Mouse (Mus musculus): ENCODE measurements at regions not wholly inside any gene's neighbourhood (a gene's known extent, or its start where the extent isn't known, plus 50 kb on each side); places are given as distances from the start of the nearest gene placed in this dataset.

DNA sequence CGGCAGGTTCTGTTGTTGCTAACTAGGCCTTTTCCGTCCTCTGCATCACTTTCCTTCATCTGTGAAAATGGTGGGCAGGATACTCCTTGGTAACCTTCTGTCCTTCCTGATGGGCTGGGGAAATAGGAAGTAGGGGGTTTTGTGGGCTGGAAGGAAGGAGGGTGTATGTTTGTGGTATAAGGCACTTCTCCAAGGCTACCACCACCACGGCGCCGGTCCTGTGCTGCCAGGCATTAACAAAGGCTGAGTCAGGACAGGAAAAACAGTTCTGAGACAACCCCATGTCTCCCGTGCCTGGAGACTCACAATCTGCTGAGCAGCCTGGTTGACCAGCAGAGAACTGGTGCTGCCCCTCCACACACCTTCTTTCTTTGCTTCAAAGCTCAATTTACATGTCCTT, 52.2 kb upstream of the Pja1 start:
- no peaks in the 10 kb centered on the region for H3K79me3 ChIP-seq (ENCODE audit: low read depth)
- H3K27me3 ChIP-seq (ENCODE audit: control insufficient read depth, insufficient read depth, insufficient read length) = no peaks in the 10 kb centered on the region
- no peak overlapping the region for H3K4me3 ChIP-seq (ENCODE audit: insufficient read depth, poor library complexity, severe bottlenecking)
- no peak overlapping the region for H3ac ChIP-seq (ENCODE audit: control insufficient read depth, insufficient read length, low read depth)
- TF ChIP-seq USF1 (IDR thresholded peaks at IDR 0.05; ENCODE audit: low read depth) = no peak
- no peak for TF ChIP-seq MYOG (IDR thresholded peaks at IDR 0.05; ENCODE audit: control insufficient read depth, extremely low read depth, insufficient read length)
- TF ChIP-seq CEBPB (IDR thresholded peaks at IDR 0.05; ENCODE audit: low read depth) = no peak
- TF ChIP-seq FOSL1 (IDR thresholded peaks at IDR 0.05; ENCODE audit: insufficient read depth, low read length, poor library complexity, severe bottlenecking) = no peak
- TF ChIP-seq MAX (IDR thresholded peaks at IDR 0.05) = no peak
- TF ChIP-seq CTCF (IDR thresholded peaks at IDR 0.05; ENCODE audit: control insufficient read depth, insufficient read depth, insufficient read length) = no peak
- no peaks in the 10 kb centered on the region for H3K79me2 ChIP-seq (ENCODE audit: control insufficient read depth, insufficient read depth)
- H3K36me3 ChIP-seq (ENCODE audit: control insufficient read depth, insufficient read depth) = no peaks in the 10 kb centered on the region

DNA sequence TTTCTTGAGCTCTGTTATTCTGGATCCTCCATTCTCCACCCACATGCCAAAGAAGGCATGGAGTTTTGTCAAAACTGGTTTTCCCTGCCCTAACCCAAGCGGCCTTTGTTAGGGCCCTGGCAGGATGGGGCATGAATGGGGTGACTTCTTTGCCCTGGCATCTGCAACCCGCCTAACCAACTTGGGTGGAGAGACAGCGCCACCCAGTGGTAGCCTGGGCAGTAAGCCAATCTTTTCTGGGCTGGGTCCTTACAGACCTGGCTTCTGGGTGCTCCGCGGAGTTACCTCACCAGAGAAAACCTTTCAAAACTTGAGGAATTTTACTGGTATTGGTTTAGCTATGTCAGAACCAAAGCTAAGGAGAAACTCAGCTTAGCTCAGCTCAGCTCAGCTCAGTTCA, 51.8 kb upstream of the Pja1 start:
- no peaks in the 10 kb centered on the region for H3K27me3 ChIP-seq (ENCODE audit: control insufficient read depth, insufficient read depth, insufficient read length)
- H3K79me2 ChIP-seq (ENCODE audit: control insufficient read depth, insufficient read depth) = no peaks in the 10 kb centered on the region
- no peak overlapping the region for H3K4me3 ChIP-seq (ENCODE audit: insufficient read depth, poor library complexity, severe bottlenecking)
- H3ac ChIP-seq (ENCODE audit: control insufficient read depth, insufficient read length, low read depth) = no peak overlapping the region
- no peaks in the 10 kb centered on the region for H3K36me3 ChIP-seq (ENCODE audit: control insufficient read depth, insufficient read depth)
- TF ChIP-seq CEBPB (IDR thresholded peaks at IDR 0.05; ENCODE audit: low read depth) (no peak), CTCF (IDR thresholded peaks at IDR 0.05; ENCODE audit: control insufficient read depth, insufficient read depth, insufficient read length) (peak; percentile 63), MYOD1 (IDR thresholded peaks at IDR 0.05; ENCODE audit: control insufficient read depth, insufficient read length, low read depth) (no peak)
- no peaks in the 10 kb centered on the region for H3K79me3 ChIP-seq (ENCODE audit: low read depth)

DNA sequence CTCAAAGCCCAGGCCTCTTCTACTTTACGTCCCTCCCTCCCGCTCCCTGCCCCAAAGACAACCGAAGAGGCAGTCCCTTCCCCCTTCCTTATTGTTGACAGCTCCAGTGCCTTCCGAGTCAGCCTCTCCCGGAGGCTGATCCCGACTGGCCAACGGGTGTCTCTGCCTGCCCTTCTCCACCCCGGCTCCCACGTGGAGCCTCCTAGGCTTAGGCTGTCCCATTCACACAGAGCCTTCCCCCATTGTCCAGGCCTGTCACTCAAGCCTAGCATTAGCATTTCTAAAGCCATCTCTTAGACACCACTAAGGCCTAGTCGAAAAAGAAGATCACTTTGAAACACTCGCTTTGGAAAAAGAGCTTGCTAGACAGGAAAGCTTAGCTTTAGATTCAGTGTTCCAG, 51.2 kb upstream of the Pja1 start:
- H3K27me3 ChIP-seq (ENCODE audit: control insufficient read depth, insufficient read depth, insufficient read length) = no peaks in the 10 kb centered on the region
- H3K79me3 ChIP-seq (ENCODE audit: low read depth) = no peaks in the 10 kb centered on the region
- TF ChIP-seq MYOD1 (IDR thresholded peaks at IDR 0.05; ENCODE audit: control insufficient read depth, insufficient read length, low read depth) (no peak), FOSL1 (IDR thresholded peaks at IDR 0.05; ENCODE audit: insufficient read depth, low read length, poor library complexity, severe bottlenecking) (no peak), MAX (IDR thresholded peaks at IDR 0.05) (no peak), MYOG (IDR thresholded peaks at IDR 0.05; ENCODE audit: control insufficient read depth, extremely low read depth, insufficient read length) (no peak), CEBPB (IDR thresholded peaks at IDR 0.05; ENCODE audit: low read depth) (no peak), USF1 (IDR thresholded peaks at IDR 0.05; ENCODE audit: low read depth) (no peak), CTCF (IDR thresholded peaks at IDR 0.05; ENCODE audit: control insufficient read depth, insufficient read depth, insufficient read length) (no peak)
- H3K4me3 ChIP-seq (ENCODE audit: insufficient read depth, poor library complexity, severe bottlenecking) = no peak overlapping the region
- no peak overlapping the region for H3ac ChIP-seq (ENCODE audit: control insufficient read depth, insufficient read length, low read depth)
- no peaks in the 10 kb centered on the region for H3K36me3 ChIP-seq (ENCODE audit: control insufficient read depth, insufficient read depth)
- no peaks in the 10 kb centered on the region for H3K79me2 ChIP-seq (ENCODE audit: control insufficient read depth, insufficient read depth)

DNA sequence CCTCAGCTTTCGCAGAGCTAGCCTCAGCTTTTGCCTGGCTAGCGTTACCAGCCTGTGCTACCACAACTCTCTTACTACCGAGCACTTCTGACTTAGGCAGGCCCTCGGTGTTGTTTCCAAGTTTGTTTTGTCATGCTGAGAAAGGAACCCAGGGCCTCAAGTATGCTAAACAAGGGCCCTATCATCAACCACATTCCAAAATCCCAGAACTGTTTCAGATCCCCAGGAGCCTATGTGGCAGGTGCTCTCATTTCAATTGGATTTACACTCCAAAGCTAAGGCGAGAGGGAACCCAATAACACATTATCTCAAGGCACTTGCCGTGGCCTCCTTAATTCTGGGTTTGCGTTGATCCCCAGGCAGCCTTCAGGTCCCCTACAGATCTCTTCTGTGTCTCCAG, 50.8 kb upstream of the Pja1 start:
- Histone ChIP-seq H3K79me2 (ENCODE audit: control insufficient read depth, insufficient read depth) (no peaks in the 10 kb centered on the region), H3ac (ENCODE audit: control insufficient read depth, insufficient read length, low read depth) (no peak overlapping the region), H3K4me3 (ENCODE audit: insufficient read depth, poor library complexity, severe bottlenecking) (no peak overlapping the region), H3K79me3 (ENCODE audit: low read depth) (no peaks in the 10 kb centered on the region), H3K27me3 (ENCODE audit: control insufficient read depth, insufficient read depth, insufficient read length) (no peaks in the 10 kb centered on the region), H3K36me3 (ENCODE audit: control insufficient read depth, insufficient read depth) (no peaks in the 10 kb centered on the region)
- TF ChIP-seq MAX (IDR thresholded peaks at IDR 0.05) = no peak
- no peak for TF ChIP-seq CEBPB (IDR thresholded peaks at IDR 0.05; ENCODE audit: low read depth)
- TF ChIP-seq CTCF (IDR thresholded peaks at IDR 0.05; ENCODE audit: control insufficient read depth, insufficient read depth, insufficient read length) = no peak
- TF ChIP-seq FOSL1 (IDR thresholded peaks at IDR 0.05; ENCODE audit: insufficient read depth, low read length, poor library complexity, severe bottlenecking) = no peak
- TF ChIP-seq USF1 (IDR thresholded peaks at IDR 0.05; ENCODE audit: low read depth) = no peak
- no peak for TF ChIP-seq MYOG (IDR thresholded peaks at IDR 0.05; ENCODE audit: control insufficient read depth, extremely low read depth, insufficient read length)
- no peak for TF ChIP-seq MYOD1 (IDR thresholded peaks at IDR 0.05; ENCODE audit: control insufficient read depth, insufficient read length, low read depth)

All from C2C12 (cell line).